Mouse (Mus musculus): ENCODE data around the gene Uba52. TPM values are rescaled to one million over a fixed set of nuclear protein-coding genes. Genes with fewer than 3 reads are reported as not detected.

Uba52 gene
- total RNA-seq, 2 experiments from 2014 or later, result 3,244 to 5,307 TPM

DNA sequence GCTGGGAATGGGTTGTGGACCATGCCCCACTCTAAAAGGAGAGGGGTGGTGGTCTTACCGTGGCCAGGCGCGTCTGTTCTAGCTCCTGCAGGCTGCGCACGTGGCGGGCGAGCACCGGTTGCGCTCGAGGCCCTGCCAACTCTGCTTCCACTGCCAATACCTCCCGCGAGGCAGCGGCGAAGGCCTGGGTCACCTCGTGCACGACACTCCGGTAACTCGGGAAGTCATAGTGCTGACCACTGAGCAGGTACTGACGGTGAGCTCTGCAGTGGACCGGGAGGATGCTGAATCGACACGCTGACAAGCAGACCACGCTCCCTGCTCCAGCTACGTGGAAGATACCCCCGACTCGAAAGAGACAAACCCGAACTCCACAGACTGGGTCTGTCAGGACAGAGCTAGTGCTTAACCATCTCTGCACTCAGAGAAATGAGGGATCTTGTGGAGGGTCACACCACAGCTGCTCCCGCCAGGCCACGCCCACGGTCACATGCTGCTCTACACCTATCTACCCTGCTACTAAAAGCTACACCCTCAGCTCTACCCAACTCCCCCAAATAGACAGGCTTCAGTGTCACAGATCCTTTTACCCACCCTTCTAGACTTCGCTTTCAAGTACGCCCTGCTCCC is 4.8 kb downstream of the Uba52 start:
- peak; percentile 5; the same call in 1 of the 2 replicates for ATAC-seq (replicated peaks; ENCODE audit: poor library complexity)

- ATAC-seq (replicated peaks; ENCODE audit: poor library complexity), result peak; percentile 26; the same call in 1 of the 2 replicates
Observed at GRCm38 (mm10) chr8:70504851-70505250, 5.8 kb downstream of the Uba52 start.

DNA sequence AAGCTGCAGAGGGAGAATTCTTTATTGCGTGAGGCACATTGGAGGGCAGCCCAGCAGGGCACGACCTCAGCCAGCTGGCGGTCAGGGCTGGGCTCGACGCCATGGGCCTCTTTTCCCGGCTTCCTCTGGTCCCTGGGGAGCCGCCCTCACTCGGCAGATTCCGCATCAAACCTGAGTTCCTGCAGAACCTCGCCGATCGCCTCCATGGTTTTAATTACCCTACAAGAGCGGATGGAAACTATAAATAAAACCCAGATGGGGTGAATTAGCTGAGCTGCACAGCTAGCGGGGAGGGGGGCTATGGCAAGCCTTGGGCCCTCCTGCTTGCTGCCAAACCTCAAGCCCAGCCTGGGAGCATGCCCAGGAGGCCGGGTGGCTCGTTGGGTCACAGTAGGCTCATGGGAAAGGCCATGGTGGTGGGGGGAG is 6.3 kb downstream of the Uba52 start:
- ATAC-seq (replicated peaks; ENCODE audit: poor library complexity), result no peak

GRCm38 (mm10) chr8:70503062-70503750 is 7.4 kb downstream of the Uba52 start:
- ATAC-seq (replicated peaks; ENCODE audit: poor library complexity), result peak; percentile 11; the same call in 1 of the 2 replicates

- ATAC-seq (replicated peaks; ENCODE audit: poor library complexity), result no peak
Observed at GRCm38 (mm10) chr8:70502540-70502939, 8.1 kb downstream of the Uba52 start.

- ATAC-seq (replicated peaks; ENCODE audit: poor library complexity), result no peak
Observed at GRCm38 (mm10) chr8:70501820-70502529, 8.6 kb downstream of the Uba52 start.

DNA sequence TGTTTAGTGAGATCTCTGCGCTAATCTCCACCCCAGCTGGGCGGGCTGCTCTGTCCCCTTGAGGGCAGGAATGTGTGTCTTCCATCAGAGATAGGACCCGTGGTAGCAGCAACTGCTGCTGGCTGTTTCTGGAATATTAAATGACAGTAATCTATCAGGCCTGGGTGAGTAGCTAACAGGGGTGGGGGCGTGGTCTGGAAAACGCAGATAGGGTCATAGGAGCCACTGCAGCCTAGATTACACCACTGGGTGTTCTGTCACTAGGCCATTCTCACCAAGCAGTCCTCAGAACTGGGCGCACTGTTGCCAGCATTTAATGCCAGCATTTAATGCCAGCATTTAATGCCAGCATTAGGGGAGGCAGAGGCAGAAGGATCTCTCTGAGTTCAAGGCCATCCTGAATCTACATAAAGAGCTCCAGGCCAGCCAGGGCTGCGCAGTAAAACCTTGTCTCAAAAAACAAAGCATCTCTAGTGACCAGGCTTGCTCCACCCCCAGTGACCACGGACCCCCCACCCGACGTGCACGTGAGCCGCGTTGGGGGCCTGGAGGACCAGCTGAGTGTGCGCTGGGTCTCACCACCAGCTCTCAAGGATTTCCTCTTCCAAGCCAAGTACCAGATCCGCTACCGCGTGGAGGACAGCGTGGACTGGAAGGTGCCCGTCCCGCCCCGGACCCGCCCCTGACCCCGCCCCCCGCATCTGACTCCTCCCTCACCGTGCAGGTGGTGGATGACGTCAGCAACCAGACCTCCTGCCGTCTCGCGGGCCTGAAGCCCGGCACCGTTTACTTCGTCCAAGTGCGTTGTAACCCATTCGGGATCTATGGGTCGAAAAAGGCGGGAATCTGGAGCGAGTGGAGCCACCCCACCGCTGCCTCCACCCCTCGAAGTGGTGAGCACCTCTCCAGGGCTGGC is 10.0 kb downstream of the Uba52 start:
- peak; percentile 69 for ATAC-seq (replicated peaks; ENCODE audit: poor library complexity)

DNA sequence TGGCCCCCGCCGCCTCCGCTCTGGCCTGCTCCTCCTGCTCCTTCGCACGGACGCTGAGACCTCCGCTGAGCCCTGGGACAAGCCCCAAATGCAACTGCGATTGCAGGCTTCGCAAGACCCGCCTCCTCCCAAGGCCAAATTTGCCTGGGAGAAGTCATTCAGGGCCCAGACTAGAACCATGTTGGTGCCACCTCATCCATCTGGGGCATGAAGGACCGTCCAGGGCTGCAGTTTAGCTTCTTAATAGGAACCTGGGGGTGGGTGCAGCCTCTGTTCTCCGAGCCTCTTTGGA is 14.9 kb downstream of the Uba52 start:
- no peak for ATAC-seq (replicated peaks; ENCODE audit: poor library complexity)

DNA sequence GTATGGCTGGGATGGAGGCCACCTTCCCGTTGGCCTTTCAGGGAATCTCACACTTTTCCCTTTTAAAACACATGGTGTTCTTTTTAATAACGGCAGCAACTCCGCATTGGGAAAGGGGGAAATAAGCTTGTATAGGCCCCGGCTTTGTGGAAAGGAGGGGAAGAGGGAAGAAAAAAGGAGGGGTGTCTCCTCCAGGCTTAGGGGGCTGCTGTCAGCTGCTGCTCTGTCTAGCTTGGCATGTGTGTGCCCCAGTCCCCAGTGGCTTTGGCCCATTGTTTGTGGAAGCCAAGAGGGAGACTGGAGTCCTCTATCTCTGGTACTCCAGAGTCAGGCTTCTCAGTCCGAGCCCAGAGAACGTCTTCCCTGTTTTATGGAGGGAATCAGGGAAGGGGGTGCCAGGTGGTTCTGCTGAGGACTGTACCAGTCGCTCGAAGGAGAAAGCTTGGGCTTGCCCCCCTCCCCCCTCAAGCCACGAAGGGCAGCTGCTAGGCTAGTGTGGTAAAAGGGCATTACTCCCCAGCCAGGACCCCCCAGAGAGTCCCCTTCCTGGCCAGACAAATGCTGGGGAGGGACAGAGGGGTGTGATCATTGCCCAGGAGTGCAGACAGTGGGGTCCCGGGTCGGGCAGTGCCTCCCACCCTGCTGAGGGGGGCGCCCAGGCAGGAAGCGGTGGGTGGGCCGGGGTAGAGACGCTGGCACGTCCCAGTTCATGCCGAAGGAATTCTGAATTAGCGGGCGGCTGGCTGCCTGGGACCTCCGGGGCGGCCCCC is 15.4 kb downstream of the Uba52 start:
- ATAC-seq (replicated peaks; ENCODE audit: poor library complexity), result no peak

DNA sequence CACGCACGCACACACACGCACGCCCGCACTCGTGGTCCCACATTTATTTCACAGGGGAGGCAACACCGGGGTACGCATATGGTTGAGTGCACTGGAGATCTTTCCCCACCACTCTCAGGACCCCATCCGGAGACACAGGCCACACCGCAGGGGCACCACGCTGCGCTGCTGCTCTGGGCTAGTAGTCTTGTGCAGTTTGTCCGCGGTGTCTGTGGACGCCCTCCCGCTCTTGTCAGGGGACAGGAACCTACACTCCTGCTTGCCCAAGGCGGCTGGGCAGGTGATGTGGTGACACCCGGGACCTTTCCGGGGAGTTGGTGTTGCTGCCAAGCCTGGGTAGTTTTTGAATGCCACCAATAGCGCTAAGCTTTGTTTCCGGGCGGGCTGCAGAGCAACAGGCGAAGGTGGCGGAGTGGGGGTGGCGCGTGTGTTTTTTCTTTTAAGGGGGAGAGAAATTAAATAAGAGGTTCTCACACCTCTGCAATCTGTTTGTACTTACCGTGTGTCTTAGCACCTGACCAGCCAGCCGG is 16.1 kb downstream of the Uba52 start:
- ATAC-seq (replicated peaks; ENCODE audit: poor library complexity), result no peak

GRCm38 (mm10) chr8:70493692-70494415 is 16.7 kb downstream of the Uba52 start:
- ATAC-seq (replicated peaks; ENCODE audit: poor library complexity), result no peak

DNA sequence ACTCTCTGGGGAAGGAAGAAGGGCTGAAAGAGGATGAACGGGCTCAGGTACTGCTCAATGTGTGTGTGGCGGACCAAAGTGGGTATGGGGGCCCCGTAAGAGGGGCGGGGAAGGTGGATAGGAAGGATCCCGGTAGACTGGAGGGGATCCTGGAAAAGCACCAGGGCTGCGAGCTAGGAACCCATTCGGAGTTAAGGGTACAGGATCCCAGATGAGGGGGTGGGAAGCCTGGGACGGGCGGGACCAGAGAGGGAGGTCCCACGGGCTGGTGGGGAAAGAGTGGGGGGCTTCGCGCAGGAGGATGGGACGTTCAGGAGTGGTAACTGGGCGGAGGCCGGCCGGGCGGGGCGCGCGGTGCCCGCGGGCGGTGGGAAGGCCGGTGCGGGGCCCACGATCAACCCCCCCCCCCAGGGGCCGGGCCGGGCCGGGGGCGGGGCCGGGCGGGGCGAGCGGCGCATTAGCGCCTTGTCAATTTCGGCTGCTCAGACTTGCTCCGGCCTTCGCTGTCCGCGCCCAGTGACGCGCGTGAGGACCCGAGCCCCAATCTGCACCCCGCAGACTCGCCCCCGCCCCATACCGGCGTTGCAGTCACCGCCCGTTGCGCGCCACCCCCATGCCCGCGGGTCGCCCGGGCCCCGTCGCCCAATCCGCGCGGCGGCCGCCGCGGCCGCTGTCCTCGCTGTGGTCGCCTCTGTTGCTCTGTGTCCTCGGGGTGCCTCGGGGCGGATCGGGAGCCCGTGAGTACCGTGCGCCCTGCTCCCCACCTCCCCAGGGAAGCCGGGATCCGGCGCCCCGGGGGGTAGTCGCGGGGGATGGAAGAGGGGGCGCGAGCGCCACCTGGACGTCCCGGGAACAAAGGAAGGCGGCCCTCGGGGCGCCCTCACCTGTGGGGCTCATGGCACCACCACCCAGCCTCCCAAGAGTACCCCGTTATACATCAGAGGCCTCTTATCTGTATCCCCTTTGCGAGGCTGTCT is 17.6 kb downstream of the Uba52 start, which contains the start of gene Crlf1:
Crlf1 (plus strand) TSS at position 495 of the 977 bp plus-strand sequence.
- no peak for ATAC-seq (replicated peaks; ENCODE audit: poor library complexity)

- no peak for ATAC-seq (replicated peaks; ENCODE audit: poor library complexity)
Observed at GRCm38 (mm10) chr8:70490880-70491495, 19.6 kb downstream of the Uba52 start.

DNA sequence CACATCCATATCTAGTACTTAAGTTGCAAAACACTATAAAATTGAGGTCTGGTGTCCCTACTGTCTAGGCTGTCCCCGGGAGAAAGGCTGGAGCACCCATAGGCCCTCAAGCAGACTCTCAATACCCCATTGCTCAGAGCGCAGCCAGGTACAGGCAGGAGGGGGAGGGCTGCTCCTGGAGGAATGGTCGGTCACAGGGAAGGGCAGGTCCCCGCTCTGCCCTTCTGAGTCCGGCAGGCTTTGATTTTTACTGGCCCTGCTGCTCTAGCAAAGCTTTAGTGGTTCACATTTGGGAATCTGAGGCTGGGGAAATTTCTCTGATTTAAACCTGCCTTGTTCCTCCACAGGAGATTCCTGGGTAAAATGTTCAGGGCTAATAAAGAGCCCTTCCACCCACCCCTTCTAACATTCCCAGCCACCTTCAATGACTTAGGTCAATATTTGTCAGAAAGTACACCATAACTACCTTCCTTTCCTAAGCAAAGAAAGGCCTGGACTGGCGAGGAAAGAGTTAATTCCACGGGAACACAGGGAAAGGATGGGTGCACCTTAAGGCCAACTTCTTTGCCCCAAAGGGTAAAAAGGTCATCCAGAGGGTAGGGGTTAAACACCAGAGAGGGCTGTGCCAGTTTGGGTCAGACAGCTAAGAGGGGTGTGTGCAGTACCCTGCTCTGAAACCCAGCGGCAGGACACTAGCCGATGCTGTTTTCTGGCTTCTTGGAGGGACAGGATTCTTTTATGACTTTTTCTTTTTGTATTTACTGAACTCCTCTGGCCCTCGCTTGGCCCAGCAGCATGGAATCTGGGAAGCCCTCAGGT is 20.3 kb downstream of the Uba52 start:
- no peak for ATAC-seq (replicated peaks; ENCODE audit: poor library complexity)

DNA sequence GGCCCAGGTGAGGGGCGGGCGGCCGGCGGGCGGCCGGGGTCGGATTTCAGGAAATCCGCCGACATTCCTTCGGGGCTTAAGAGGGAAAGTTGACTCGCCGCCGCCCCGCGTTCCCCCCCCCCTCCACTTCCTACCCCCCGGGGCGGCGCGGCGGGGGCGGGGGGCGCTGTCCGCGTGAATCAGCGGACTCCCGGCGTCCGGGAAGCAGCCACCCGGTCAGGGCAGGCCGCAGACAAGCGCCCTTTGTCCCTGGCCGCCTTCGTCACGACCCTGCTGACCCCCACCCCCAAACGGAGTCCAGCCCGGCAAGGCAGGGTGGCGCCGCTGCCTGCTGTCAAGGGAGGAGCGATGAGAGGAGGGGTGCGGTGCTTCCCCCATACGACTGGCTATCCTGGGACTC is 21.0 kb downstream of the Uba52 start:
- no peak for ATAC-seq (replicated peaks; ENCODE audit: poor library complexity)

DNA sequence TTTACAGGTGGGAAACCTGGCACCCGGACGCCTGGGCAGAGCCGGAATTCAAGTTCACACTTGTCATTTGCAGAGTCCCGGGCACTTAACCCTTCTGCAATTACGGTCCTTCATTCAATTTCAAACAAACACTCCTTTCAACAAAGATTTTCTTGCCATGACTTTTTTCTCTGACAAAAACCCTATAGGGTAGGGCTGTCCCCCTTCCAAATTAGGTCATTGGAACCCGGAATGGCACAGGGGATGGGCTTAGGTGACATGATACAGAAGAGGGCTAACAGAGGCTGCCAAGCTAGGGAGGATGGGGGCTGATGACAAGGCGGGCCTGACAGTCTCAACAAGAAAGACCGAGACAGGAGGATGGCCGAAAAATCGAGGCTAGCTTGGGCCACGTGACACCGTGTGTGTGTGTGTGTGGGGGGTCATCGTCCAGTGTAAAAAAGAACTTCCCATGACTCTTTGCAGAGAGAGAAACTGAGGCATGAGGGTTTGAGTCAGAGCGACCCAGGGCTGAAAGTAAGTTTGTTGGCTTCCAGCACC is 21.6 kb downstream of the Uba52 start:
- ATAC-seq (replicated peaks; ENCODE audit: poor library complexity), result no peak

All from megakaryocyte progenitor cell, adult 5-6 weeks (primary cell).